Mouse (Mus musculus): ENCODE results near the gene Agpat4.
A peak's percentile ranks its signal among the peaks of the same experiment; 100 is the strongest.

GRCm38 (mm10) chr17:12261887-12262286 lies 143.4 kb downstream of the Agpat4 start:
- TF ChIP-seq CTCF (IDR thresholded peaks at IDR 0.05; ENCODE audit: low read depth) (peak; percentile 51), EP300 (IDR thresholded peaks at IDR 0.05; ENCODE audit: low read depth) (no peak)

Data from heart, postnatal 0 days (tissue).